Mouse (Mus musculus): ENCODE data around the gene Kars.

Gene Kars

GRCm38 (mm10) chr8:111947144-111947543 lies 64.0 kb downstream of the Kars start:
- no peak for DNase-seq (ENCODE audit: low spot score in 2 of 2)

GRCm38 (mm10) chr8:111943544-111943943 lies 67.6 kb downstream of the Kars start:
- DNase-seq (ENCODE audit: low spot score in 2 of 2): no peak

Data from frontal cortex, postnatal 14 days (tissue).